10 mouse cellular contexts compared by ENCODE assay signal in the genomic region with DNA sequence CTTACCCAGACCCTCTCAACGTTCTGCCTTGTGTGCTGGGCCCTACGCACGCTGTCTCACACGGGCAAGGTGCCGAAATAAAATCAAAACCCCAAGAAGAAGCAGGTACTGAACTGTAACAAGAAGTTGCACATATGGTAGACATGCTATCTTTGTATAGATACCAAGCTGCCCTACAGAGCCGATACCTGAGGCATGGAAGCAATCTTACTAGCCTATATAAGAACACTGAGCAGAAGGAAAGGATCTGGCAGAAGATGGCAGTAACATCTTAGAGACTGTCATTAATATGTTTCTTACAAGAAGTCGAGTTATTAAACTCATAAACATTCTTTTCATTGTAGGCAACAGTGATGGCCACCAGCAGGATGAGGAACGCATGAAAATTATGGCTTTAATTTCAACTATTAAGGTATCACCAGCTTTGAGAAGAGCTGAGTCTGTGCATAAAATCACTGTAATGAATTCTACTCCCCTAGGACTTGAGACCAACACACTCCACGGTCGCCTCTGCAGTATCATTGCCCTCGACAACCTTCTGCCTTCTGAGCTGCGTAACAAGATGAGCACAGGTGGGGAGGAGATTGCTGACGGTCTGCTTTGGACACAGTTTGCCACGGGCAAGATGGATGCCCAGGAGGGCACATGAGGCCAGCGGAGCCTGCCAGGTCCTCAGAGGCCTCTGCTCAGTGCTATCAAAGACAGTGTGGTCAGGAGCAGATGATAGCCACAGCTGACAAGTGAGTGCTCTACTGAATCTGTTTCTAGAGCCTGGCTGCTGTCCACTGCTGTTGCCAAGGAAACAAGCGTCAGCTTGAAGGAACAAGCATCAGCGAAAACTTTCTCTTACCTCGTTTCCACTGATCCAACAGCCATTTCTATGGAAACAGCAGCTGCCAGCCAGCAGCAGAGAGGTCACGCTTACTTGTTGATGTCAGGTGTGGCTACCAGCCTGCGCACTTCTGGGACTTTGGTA.
DNase-seq lines count a peak whose midpoint lies in the region; ATAC-seq and TF ChIP-seq lines count a peak whose summit lies in the region.
"Had no signal": no experiment of that assay in that cellular context is flagged by ENCODE, and none has a peak within 500 bp of the region (broad histone marks: within the 10 kb centered on the region; RNA-seq: fewer than 3 reads in every experiment).

No protein-coding gene starts in this region.

- no peaks in the 10 kb centered on the region for H3K36me3 ChIP-seq in liver, postnatal 0 days (replicated peaks; ENCODE audit: insufficient read depth, low read length)
- H3K36me3 ChIP-seq: liver, embryonic 13.5 days had no signal

- no peaks in the 10 kb centered on the region for H3K4me1 ChIP-seq in liver, postnatal 0 days (ENCODE audit: insufficient read depth)

- no peak for TF ChIP-seq CTCF in liver, postnatal 0 days (IDR thresholded peaks at IDR 0.05; ENCODE audit: low read depth)

- WGBS in liver, postnatal 0 days (ENCODE audit: insufficient replicate concordance), result 75% methylated on average over 20 of the region's 20 CpGs

- no peak overlapping the region for H3K27ac ChIP-seq in liver, postnatal 0 days (ENCODE audit: low read depth)
- H3K27ac ChIP-seq: heart, adult 2 months; liver, embryonic 13.5 days had no signal

- H3K4me2 ChIP-seq in liver, postnatal 0 days (ENCODE audit: low read depth, low read length), result no peak overlapping the region
- H3K4me2 ChIP-seq: liver, embryonic 13.5 days had no signal

- ATAC-seq in liver, postnatal 0 days, result no peak

- H3K9me3 ChIP-seq in liver, postnatal 0 days (ENCODE audit: low read length), result no peaks in the 10 kb centered on the region
- H3K9me3 ChIP-seq: liver, embryonic 13.5 days had no signal

- DNase-seq in cerebellum, postnatal 10 days, result peak; percentile 79 to 84
- DNase-seq in cerebellum, adult 8-10 months, result no peak
- DNase-seq in lung, postnatal 10 days, result peak; percentile 46
- no peak for DNase-seq in lung, postnatal 14 days
- peak; percentile 69 to 85 for DNase-seq in left cerebral cortex, postnatal 25 days (ENCODE audit: low spot score in 2 of 2)
- DNase-seq in telencephalon, adult 2 months (ENCODE audit: low read depth, low spot score), result peak; percentile 65
- DNase-seq in liver, postnatal 0 days, result no peak
- DNase-seq in testis, postnatal 14 days (ENCODE audit: low spot score), result no peak
- DNase-seq: liver, embryonic 13.5 days had no signal

- no peak overlapping the region for H3K4me3 ChIP-seq in liver, postnatal 0 days (ENCODE audit: low read depth, low read length)
- H3K4me3 ChIP-seq: heart, adult 2 months; liver, embryonic 13.5 days had no signal

- no peaks in the 10 kb centered on the region for H3K27me3 ChIP-seq in liver, postnatal 0 days (ENCODE audit: insufficient read depth, low read length)
- H3K27me3 ChIP-seq: liver, embryonic 13.5 days had no signal

- TF ChIP-seq EP300 in liver, postnatal 0 days (IDR thresholded peaks at IDR 0.05; ENCODE audit: low read depth), result no peak

- intact Hi-C loops in left cerebral cortex, postnatal 25 days (cut with DNase I), result no loop called here

- H3K9ac ChIP-seq in liver, postnatal 0 days (replicated peaks), result no peak overlapping the region
- H3K9ac ChIP-seq: liver, embryonic 13.5 days had no signal

Comparison
In these comparisons a context has a peak if more than half of its experiments do, and no peak if none do; other contexts are left out.
1. DNase-seq: peak in cerebellum, postnatal 10 days (2 of 2), lung, postnatal 10 days (single experiment), left cerebral cortex, postnatal 25 days (2 of 2) and telencephalon, adult 2 months (single experiment); none in cerebellum, adult 8-10 months (single experiment), lung, postnatal 14 days (single experiment), liver, postnatal 0 days (single experiment) and testis, postnatal 14 days (single experiment).